In genomic region chr5:117178079-117178478, GRCm38 (mm10) we compare ENCODE assay signal across 20 mouse cellular contexts. TPM values are rescaled to one million over a fixed set of nuclear protein-coding genes. Genes with fewer than 3 reads are reported as not detected.
DNase-seq lines count a peak whose midpoint lies in the region; ATAC-seq and TF ChIP-seq lines count a peak whose summit lies in the region.
"Had no signal": no experiment of that assay in that cellular context is flagged by ENCODE, and none has a peak within 500 bp of the region (broad histone marks: within the 10 kb centered on the region; RNA-seq: fewer than 3 reads in every experiment).

No protein-coding gene starts in this region.

- TF ChIP-seq POLR2A in brain, embryonic 14.5 days (IDR thresholded peaks at IDR 0.05; ENCODE audit: borderline replicate concordance, extremely low read depth, insufficient read depth, insufficient read length, poor library complexity, severe bottlenecking): no peak

- no peak for ATAC-seq in forebrain, postnatal 0 days
- ATAC-seq in forebrain, embryonic 15.5 days (replicated peaks): no peak
- ATAC-seq: activated CD4-positive, CD25-positive, alpha-beta regulatory T cell, adult 4 months; forebrain, embryonic 16.5 days had no signal

- intact Hi-C loops in heart, postnatal 10 days (cut with DNase I): no loop called here

- TF ChIP-seq CTCF in forebrain, postnatal 0 days (IDR thresholded peaks at IDR 0.05; ENCODE audit: low read depth): no peak
- TF ChIP-seq CTCF in brain, embryonic 14.5 days (IDR thresholded peaks at IDR 0.05; ENCODE audit: borderline replicate concordance, extremely low read depth, insufficient read depth, insufficient read length): no peak

- no peak overlapping the region for H3K4me3 ChIP-seq in forebrain, postnatal 0 days (ENCODE audit: low read depth, low read length)
- H3K4me3 ChIP-seq in forebrain, embryonic 15.5 days: no peak overlapping the region
- H3K4me3 ChIP-seq: embryonic facial prominence, embryonic 15.5 days; erythroblast, embryonic 14.5 days; forebrain, embryonic 10.5 days; gastrocnemius, adult 2 months; heart, embryonic 12.5 days; hindbrain, embryonic 15.5 days had no signal

- H3K4me2 ChIP-seq in forebrain, postnatal 0 days (ENCODE audit: low read depth): no peak overlapping the region
- H3K4me2 ChIP-seq in forebrain, embryonic 15.5 days (replicated peaks): no peak overlapping the region
- H3K4me2 ChIP-seq: embryonic facial prominence, embryonic 15.5 days; heart, embryonic 12.5 days; hindbrain, embryonic 15.5 days had no signal

- 0 out of 2 replicates have a peak overlapping the region, but pooled peaks have one; percentile 18 for H3K9ac ChIP-seq in forebrain, postnatal 0 days
- H3K9ac ChIP-seq in forebrain, embryonic 15.5 days (replicated peaks): no peak overlapping the region
- H3K9ac ChIP-seq: embryonic facial prominence, embryonic 15.5 days; heart, embryonic 12.5 days; hindbrain, embryonic 15.5 days had no signal

- no peaks in the 10 kb centered on the region for H3K9me3 ChIP-seq in forebrain, postnatal 0 days (ENCODE audit: low read length)
- H3K9me3 ChIP-seq in forebrain, embryonic 15.5 days: no peaks in the 10 kb centered on the region
- H3K9me3 ChIP-seq: embryonic facial prominence, embryonic 15.5 days; forebrain, embryonic 10.5 days; heart, embryonic 12.5 days; hindbrain, embryonic 15.5 days had no signal

- H3K4me1 ChIP-seq in forebrain, postnatal 0 days (ENCODE audit: insufficient read depth): no peaks in the 10 kb centered on the region
- H3K4me1 ChIP-seq in forebrain, embryonic 15.5 days: peaks cover 5% of the 10 kb centered on the region; the same call in 1 of the 2 replicates
- H3K4me1 ChIP-seq: embryonic facial prominence, embryonic 15.5 days; heart, embryonic 12.5 days; hindbrain, embryonic 15.5 days had no signal

- no peak for DNase-seq in forebrain, postnatal 0 days
- peak; percentile 56 to 64 for DNase-seq in spleen, postnatal 36 days (ENCODE audit: low spot score in 2 of 2)
- no peak for DNase-seq in spleen, adult 12 weeks (ENCODE audit: low spot score)
- peak; percentile 28 for DNase-seq in brain, embryonic 14.5 days (ENCODE audit: low read depth)
- no peak for DNase-seq in heart, postnatal 10 days
- DNase-seq in left cerebral cortex, adult 9 months (ENCODE audit: low spot score in 2 of 2): no peak
- DNase-seq: adrenal gland, postnatal 14 days; cerebellum, adult 18-20 months; cerebellum, postnatal 10 days; gastrocnemius, adult 2 months; gastrocnemius, postnatal 25 days; heart, postnatal 36 days had no signal

- H3K36me3 ChIP-seq in forebrain, postnatal 0 days (ENCODE audit: insufficient read depth): no peaks in the 10 kb centered on the region
- H3K36me3 ChIP-seq in forebrain, embryonic 15.5 days: no peaks in the 10 kb centered on the region
- H3K36me3 ChIP-seq: embryonic facial prominence, embryonic 15.5 days; forebrain, embryonic 10.5 days; heart, embryonic 12.5 days; hindbrain, embryonic 15.5 days had no signal

- no peaks in the 10 kb centered on the region for H3K27me3 ChIP-seq in forebrain, postnatal 0 days (ENCODE audit: insufficient read depth, low read length)
- H3K27me3 ChIP-seq in forebrain, embryonic 15.5 days: no peaks in the 10 kb centered on the region
- H3K27me3 ChIP-seq: embryonic facial prominence, embryonic 15.5 days; heart, embryonic 12.5 days; hindbrain, embryonic 15.5 days had no signal

- 18% methylated on average over 6 of the region's 6 CpGs for WGBS in forebrain, postnatal 0 days
- WGBS in forebrain, embryonic 15.5 days: 22% methylated on average over 6 of the region's 6 CpGs

- no peak overlapping the region for H3K27ac ChIP-seq in forebrain, postnatal 0 days (ENCODE audit: low read depth, low read length)
- H3K27ac ChIP-seq in forebrain, embryonic 15.5 days (replicated peaks): no peak overlapping the region
- H3K27ac ChIP-seq: embryonic facial prominence, embryonic 15.5 days; forebrain, embryonic 10.5 days; gastrocnemius, adult 2 months; hindbrain, embryonic 15.5 days had no signal

RNA-seq across cellular contexts. Expression of gene Taok3, which starts 58.1 kb away (rescaled TPM):
- 37.2 TPM in 2 replicates for total RNA-seq in forebrain, postnatal 0 days (2014; rRNA removed)
- polyA plus RNA-seq in forebrain, postnatal 0 days (2015; fragmentation: Nextera tagmentation; extraction: Ambion mirVana): 40.8 and 57.6 TPM in 2 replicates
- 45.3 and 51.7 TPM in 2 replicates for polyA plus RNA-seq in forebrain, embryonic 15.5 days (2015; fragmentation: Nextera tagmentation; extraction: Ambion mirVana)
- polyA plus RNA-seq in brain, embryonic 14.5 days (2012; rRNA removed): 24.1 and 41.3 TPM in 2 replicates
- total RNA-seq in heart, postnatal 10 days (2021): 1 to 10 TPM; 9.4 to 10.0 TPM

Comparison
In these comparisons a context has a peak if more than half of its experiments do, and no peak if none do; other contexts are left out.
1. DNase-seq: peak in spleen, postnatal 36 days (2 of 2) and brain, embryonic 14.5 days (single experiment); none in forebrain, postnatal 0 days (single experiment), spleen, adult 12 weeks (single experiment), heart, postnatal 10 days (0 of 2) and left cerebral cortex, adult 9 months (0 of 2).